Mouse (Mus musculus) kidney, postnatal 4 days (tissue): Measurements from ENCODE around the gene BC080695.
"Not testable (repeated sequence)": the region's sequence is repeated elsewhere in the genome, so short reads cannot be mapped to it uniquely, and the experiment has no call there.

ENCODE experiments used
- DNase-seq, 2 experiments: peaks; one replicate each; pipeline ENCODE4 v3.0.0; 2021; ENCODE audit warnings: mixed read lengths in 2 of 2

BC080695 gene

GRCm38 (mm10) chr4:143551400-143551799 lies at the start of gene BC080695, which contains the start of gene Gm13057:
BC080695 (plus strand) TSS chr4:143551700.
Gm13057 (plus strand) TSS chr4:143551709.
- not testable (repeated sequence) for DNase-seq

- no peak for DNase-seq
Observed at GRCm38 (mm10) chr4:143511043-143511442, 40.5 kb upstream of the BC080695 start, which contains the start of gene Gm13043. Gm13043 (plus strand) TSS chr4:143511343.

- DNase-seq = not testable (repeated sequence)
Observed at GRCm38 (mm10) chr4:143535654-143536053, 15.8 kb upstream of the BC080695 start, which contains the start of gene Gm13040. Gm13040 (plus strand) TSS chr4:143535954.

- DNase-seq = not testable (repeated sequence)
Observed at GRCm38 (mm10) chr4:143611927-143612326, 60.4 kb downstream of the BC080695 start.

- not testable (repeated sequence) for DNase-seq
Observed at GRCm38 (mm10) chr4:143614703-143615102, 63.2 kb downstream of the BC080695 start, which contains the start of gene Gm13083. Gm13083 (plus strand) TSS chr4:143615003.

- not testable (repeated sequence) for DNase-seq
Observed at GRCm38 (mm10) chr4:143618101-143618500, 66.6 kb downstream of the BC080695 start.
